Mouse (Mus musculus): ENCODE data around the gene Dhx35. TPM values are rescaled to one million over a fixed set of nuclear protein-coding genes. Genes with fewer than 3 reads are reported as not detected.

The Dhx35 gene
- polyA plus RNA-seq (2015; fragmentation: Nextera tagmentation; extraction: Ambion mirVana), result 10.6 and 11.8 TPM in 2 replicates

- Histone ChIP-seq H3K27ac (replicated peaks) (peak within 1 kb of the TSS; percentile 88), H3K4me2 (peak within 1 kb of the TSS; percentile 89), H3K9ac (peak within 1 kb of the TSS; percentile 90), H3K27me3 (replicated peaks) (no peaks in the 10 kb centered on the region), H3K4me3 (peak within 1 kb of the TSS; percentile 95), H3K9me3 (no peaks in the 10 kb centered on the region), H3K4me1 (peaks cover 21% of the 10 kb centered on the region), H3K36me3 (peaks cover 3% of the 10 kb centered on the region)
- under 1% methylated on average over 33 of the region's 33 CpGs for WGBS
- ATAC-seq (ENCODE audit: extremely low read depth, insufficient number of reproducible peaks, low FRiP score, low TSS enrichment), result peak; percentile 96
Observed at GRCm38 (mm10) chr2:158794494-158795004, at the start of gene Dhx35. Dhx35 (plus strand) TSS chr2:158794807.

DNA sequence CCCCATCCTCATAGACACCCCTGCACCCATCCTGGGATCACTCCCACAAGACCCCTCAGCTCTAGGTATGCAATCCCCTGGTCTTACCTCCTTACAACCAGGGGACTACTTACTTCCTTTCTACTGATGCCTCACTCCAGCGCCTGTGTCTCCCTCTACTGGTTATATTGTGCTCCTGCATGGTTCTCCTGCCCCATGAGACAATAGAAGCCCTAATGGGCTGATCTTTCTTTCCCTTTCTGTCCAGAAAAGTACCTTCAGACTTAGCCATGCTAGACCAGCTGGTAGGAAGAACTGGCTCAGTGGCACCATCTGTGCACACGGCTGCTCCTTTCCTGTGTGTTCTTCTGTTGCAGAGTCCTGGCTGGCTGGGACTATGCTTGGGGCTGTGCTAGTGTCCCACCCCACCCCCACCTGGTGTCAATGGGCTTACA is 49.5 kb upstream of the Dhx35 start:
- Histone ChIP-seq H3K36me3 (peaks cover 3% of the 10 kb centered on the region; the same call in 1 of the 2 replicates), H3K27me3 (replicated peaks) (no peaks in the 10 kb centered on the region), H3K4me2 (no peak overlapping the region), H3K9me3 (no peaks in the 10 kb centered on the region), H3K27ac (replicated peaks) (no peak overlapping the region), H3K4me1 (peaks cover 13% of the 10 kb centered on the region), H3K9ac (no peak overlapping the region), H3K4me3 (no peak overlapping the region)
- 20% methylated on average over 2 of the region's 2 CpGs for WGBS
- ATAC-seq (ENCODE audit: extremely low read depth, insufficient number of reproducible peaks, low FRiP score, low TSS enrichment), result no peak

GRCm38 (mm10) chr2:158746164-158746563 is 48.4 kb upstream of the Dhx35 start:
- ATAC-seq (ENCODE audit: extremely low read depth, insufficient number of reproducible peaks, low FRiP score, low TSS enrichment), result no peak; the same call in 1 of the 2 replicates
- Histone ChIP-seq H3K4me2 (peak overlapping the region; percentile 37), H3K27me3 (replicated peaks) (no peaks in the 10 kb centered on the region), H3K9ac (no peak overlapping the region), H3K4me3 (no peak overlapping the region), H3K9me3 (no peaks in the 10 kb centered on the region), H3K4me1 (peaks cover 13% of the 10 kb centered on the region), H3K36me3 (peaks cover 3% of the 10 kb centered on the region; the same call in 1 of the 2 replicates), H3K27ac (replicated peaks) (no peak overlapping the region)
- WGBS, result 53% methylated on average over 11 of the region's 11 CpGs

- no peak for ATAC-seq (ENCODE audit: extremely low read depth, insufficient number of reproducible peaks, low FRiP score, low TSS enrichment)
- no peaks in the 10 kb centered on the region for H3K36me3 ChIP-seq
- H3K27me3 ChIP-seq (replicated peaks), result no peaks in the 10 kb centered on the region
- H3K9ac ChIP-seq, result no peak overlapping the region
- H3K4me1 ChIP-seq, result peaks cover 13% of the 10 kb centered on the region
- no peak overlapping the region for H3K4me2 ChIP-seq
- H3K27ac ChIP-seq (replicated peaks), result no peak overlapping the region
- H3K9me3 ChIP-seq, result no peaks in the 10 kb centered on the region
- 76% methylated on average over 9 of the region's 9 CpGs for WGBS
- no peak overlapping the region for H3K4me3 ChIP-seq
Observed at GRCm38 (mm10) chr2:158749366-158749765, 45.2 kb upstream of the Dhx35 start.

- no peak for ATAC-seq (ENCODE audit: extremely low read depth, insufficient number of reproducible peaks, low FRiP score, low TSS enrichment)
- Histone ChIP-seq H3K27ac (replicated peaks) (no peak overlapping the region), H3K27me3 (replicated peaks) (no peaks in the 10 kb centered on the region), H3K4me1 (no peaks in the 10 kb centered on the region), H3K4me2 (no peak overlapping the region), H3K9me3 (no peaks in the 10 kb centered on the region), H3K36me3 (no peaks in the 10 kb centered on the region), H3K9ac (no peak overlapping the region), H3K4me3 (no peak overlapping the region)
- 78% methylated on average over 2 of the region's 2 CpGs for WGBS
Observed at GRCm38 (mm10) chr2:158760231-158760630, 34.4 kb upstream of the Dhx35 start.

DNA sequence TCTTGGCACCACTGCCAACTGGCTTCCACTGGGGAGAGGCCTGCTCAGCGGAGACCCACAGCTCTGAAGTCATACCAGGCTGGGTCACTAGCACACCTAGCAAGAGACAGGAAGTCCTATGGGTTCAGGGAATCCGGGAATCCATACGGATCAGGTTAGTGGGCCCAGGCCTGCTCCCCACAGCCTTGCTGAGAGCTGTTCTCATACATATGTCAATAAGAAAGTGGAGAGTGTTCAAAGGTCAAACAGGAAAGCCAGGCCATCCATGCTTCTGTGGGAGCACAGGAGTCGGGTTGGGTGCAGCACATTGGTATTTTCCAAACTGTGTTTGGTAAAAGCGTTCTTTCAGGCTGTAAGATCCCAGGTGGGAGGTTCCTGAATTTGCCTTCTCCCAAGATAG is 32.3 kb upstream of the Dhx35 start:
- H3K4me3 ChIP-seq, result no peak overlapping the region
- H3K4me1 ChIP-seq, result peaks cover 2% of the 10 kb centered on the region; the same call in 1 of the 2 replicates
- 85% methylated on average over 5 of the region's 5 CpGs for WGBS
- no peak overlapping the region for H3K27ac ChIP-seq (replicated peaks)
- H3K36me3 ChIP-seq, result no peaks in the 10 kb centered on the region
- no peaks in the 10 kb centered on the region for H3K9me3 ChIP-seq
- H3K9ac ChIP-seq, result no peak overlapping the region
- ATAC-seq (ENCODE audit: extremely low read depth, insufficient number of reproducible peaks, low FRiP score, low TSS enrichment), result no peak
- no peak overlapping the region for H3K4me2 ChIP-seq
- H3K27me3 ChIP-seq (replicated peaks), result no peaks in the 10 kb centered on the region

- H3K9me3 ChIP-seq, result no peaks in the 10 kb centered on the region
- H3K4me2 ChIP-seq, result peak within 1 kb of the TSS; percentile 96
- H3K4me1 ChIP-seq, result peaks cover 46% of the 10 kb centered on the region
- peak within 1 kb of the TSS; percentile 92 for H3K9ac ChIP-seq
- peak; percentile 95 for ATAC-seq (ENCODE audit: extremely low read depth, insufficient number of reproducible peaks, low FRiP score, low TSS enrichment)
- 0% methylated on average over 48 of the region's 48 CpGs for WGBS
- H3K27me3 ChIP-seq (replicated peaks), result no peaks in the 10 kb centered on the region
- H3K27ac ChIP-seq (replicated peaks), result peak within 1 kb of the TSS; percentile 85
- 0 out of 2 replicates have a peak, but pooled peaks cover 5% of the 10 kb centered on the region for H3K36me3 ChIP-seq
- peak within 1 kb of the TSS; percentile 91 for H3K4me3 ChIP-seq
Observed at GRCm38 (mm10) chr2:158767742-158768339, 26.8 kb upstream of the Dhx35 start, which contains the start of gene Fam83d. Fam83d (plus strand) TSS chr2:158768093.

GRCm38 (mm10) chr2:158768350-158768749 is 26.3 kb upstream of the Dhx35 start:
- Histone ChIP-seq H3K9ac (peak overlapping the region; percentile 92), H3K36me3 (0 out of 2 replicates have a peak, but pooled peaks cover 10% of the 10 kb centered on the region), H3K27me3 (replicated peaks) (no peaks in the 10 kb centered on the region), H3K4me2 (peak overlapping the region; percentile 96), H3K9me3 (no peaks in the 10 kb centered on the region), H3K4me1 (peaks cover 51% of the 10 kb centered on the region), H3K27ac (replicated peaks) (peak overlapping the region; percentile 85), H3K4me3 (peak overlapping the region; percentile 91)
- no peak for ATAC-seq (ENCODE audit: extremely low read depth, insufficient number of reproducible peaks, low FRiP score, low TSS enrichment)
- WGBS, result under 1% methylated on average over 37 of the region's 37 CpGs

GRCm38 (mm10) chr2:158768771-158769170 is 25.8 kb upstream of the Dhx35 start:
- no peaks in the 10 kb centered on the region for H3K9me3 ChIP-seq
- H3K27me3 ChIP-seq (replicated peaks), result no peaks in the 10 kb centered on the region
- H3K36me3 ChIP-seq, result peaks cover 12% of the 10 kb centered on the region; the same call in 1 of the 2 replicates
- peak overlapping the region; percentile 96 for H3K4me2 ChIP-seq
- peak overlapping the region; percentile 92 for H3K9ac ChIP-seq
- peak overlapping the region; percentile 85 for H3K27ac ChIP-seq (replicated peaks)
- 1% methylated on average over 5 of the region's 5 CpGs for WGBS
- peaks cover 54% of the 10 kb centered on the region for H3K4me1 ChIP-seq
- ATAC-seq (ENCODE audit: extremely low read depth, insufficient number of reproducible peaks, low FRiP score, low TSS enrichment), result no peak
- peak overlapping the region; percentile 91 for H3K4me3 ChIP-seq

- no peaks in the 10 kb centered on the region for H3K27me3 ChIP-seq (replicated peaks)
- WGBS, result 29% methylated on average over 13 of the region's 13 CpGs
- no peak for ATAC-seq (ENCODE audit: extremely low read depth, insufficient number of reproducible peaks, low FRiP score, low TSS enrichment)
- peak overlapping the region; percentile 96 for H3K4me2 ChIP-seq
- peaks cover 68% of the 10 kb centered on the region for H3K4me1 ChIP-seq
- no peaks in the 10 kb centered on the region for H3K9me3 ChIP-seq
- peak overlapping the region; percentile 85 for H3K27ac ChIP-seq (replicated peaks)
- H3K4me3 ChIP-seq, result peak overlapping the region; percentile 91
- H3K36me3 ChIP-seq, result peaks cover 14% of the 10 kb centered on the region; the same call in 1 of the 2 replicates
- peak overlapping the region; percentile 92 for H3K9ac ChIP-seq
Observed at GRCm38 (mm10) chr2:158770126-158770757, 24.4 kb upstream of the Dhx35 start.

DNA sequence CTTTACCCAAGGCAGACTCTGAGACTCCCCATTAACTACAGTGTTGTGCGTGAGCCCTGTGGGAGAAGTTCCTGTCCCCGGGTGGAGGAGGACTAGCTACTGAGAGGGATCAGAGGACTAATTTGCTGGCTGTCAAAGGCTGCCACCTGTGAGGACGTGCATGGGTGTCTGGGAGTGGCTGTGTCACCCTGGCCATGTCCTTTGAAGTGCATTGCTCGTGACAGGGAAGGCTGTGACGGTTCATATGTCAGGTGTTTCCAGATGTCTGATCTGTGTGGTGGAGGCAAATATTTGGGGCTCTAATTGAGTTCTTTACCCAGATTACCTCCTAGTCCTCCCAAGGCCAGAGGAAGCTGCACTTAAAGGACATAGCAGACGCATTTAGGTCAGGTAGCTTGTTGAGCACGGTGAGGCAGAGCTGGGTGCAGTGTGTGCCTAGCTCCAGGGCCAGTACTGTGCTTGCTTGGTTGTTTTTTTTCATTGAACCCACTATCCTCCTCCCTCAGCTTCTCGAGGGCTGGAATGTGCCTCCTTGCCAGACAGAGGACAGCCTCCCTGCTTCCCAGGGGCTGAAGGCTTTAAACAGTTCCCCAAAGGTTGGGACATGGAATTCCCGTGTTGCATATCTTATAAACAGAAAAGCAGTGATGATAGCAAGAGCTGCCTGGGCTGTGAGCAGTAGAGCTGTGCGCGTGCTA is 23.4 kb upstream of the Dhx35 start:
- Histone ChIP-seq H3K4me1 (peaks cover 77% of the 10 kb centered on the region), H3K36me3 (peaks cover 14% of the 10 kb centered on the region; the same call in 1 of the 2 replicates), H3K4me3 (peak overlapping the region; percentile 91), H3K27me3 (replicated peaks) (no peaks in the 10 kb centered on the region), H3K9me3 (no peaks in the 10 kb centered on the region), H3K9ac (peak overlapping the region; percentile 92), H3K4me2 (peak overlapping the region; percentile 96), H3K27ac (replicated peaks) (peak overlapping the region; percentile 26; the same call in 1 of the 2 replicates)
- WGBS, result 31% methylated on average over 11 of the region's 11 CpGs
- ATAC-seq (ENCODE audit: extremely low read depth, insufficient number of reproducible peaks, low FRiP score, low TSS enrichment), result no peak
